Mouse (Mus musculus): ENCODE measurements around the gene Spty2d1. TPM values are rescaled to one million over a fixed set of nuclear protein-coding genes. Genes with fewer than 3 reads are reported as not detected.

The Spty2d1 gene
- polyA plus RNA-seq, 1 experiment from 2014 or later: 8.1 TPM

GRCm38 (mm10) chr7:46974648-46975047, 33.6 kb downstream of the Spty2d1 start:
- Histone ChIP-seq H3K9me3 (no peaks in the 10 kb centered on the region), H3K9ac (no peak overlapping the region), H3K36me3 (replicated peaks) (no peaks in the 10 kb centered on the region), H3K27ac (no peak overlapping the region), H3K4me1 (no peaks in the 10 kb centered on the region), H3K27me3 (replicated peaks) (no peaks in the 10 kb centered on the region), H3K4me2 (no peak overlapping the region), H3K4me3 (no peak overlapping the region)
- WGBS: 96% methylated on average over 4 of the region's 4 CpGs
- ATAC-seq (replicated peaks): no peak

- H3K36me3 ChIP-seq (replicated peaks): no peaks in the 10 kb centered on the region
- H3K27ac ChIP-seq: no peak overlapping the region
- no peak overlapping the region for H3K4me3 ChIP-seq
- H3K27me3 ChIP-seq (replicated peaks): no peaks in the 10 kb centered on the region
- no peak overlapping the region for H3K4me2 ChIP-seq
- 93% methylated on average over 4 of the region's 4 CpGs for WGBS
- no peaks in the 10 kb centered on the region for H3K9me3 ChIP-seq
- no peaks in the 10 kb centered on the region for H3K4me1 ChIP-seq
- no peak overlapping the region for H3K9ac ChIP-seq
- ATAC-seq (replicated peaks): no peak
Observed at GRCm38 (mm10) chr7:46969898-46970297, 38.3 kb downstream of the Spty2d1 start.

- Histone ChIP-seq H3K4me3 (no peak overlapping the region), H3K9me3 (no peaks in the 10 kb centered on the region), H3K4me1 (0 out of 2 replicates have a peak, but pooled peaks cover 2% of the 10 kb centered on the region), H3K36me3 (replicated peaks) (no peaks in the 10 kb centered on the region), H3K27me3 (replicated peaks) (no peaks in the 10 kb centered on the region), H3K4me2 (no peak overlapping the region), H3K27ac (no peak overlapping the region), H3K9ac (no peak overlapping the region)
- ATAC-seq (replicated peaks): no peak
- 91% methylated on average over 7 of the region's 7 CpGs for WGBS
Observed at GRCm38 (mm10) chr7:46964070-46964469, 44.1 kb downstream of the Spty2d1 start.

DNA sequence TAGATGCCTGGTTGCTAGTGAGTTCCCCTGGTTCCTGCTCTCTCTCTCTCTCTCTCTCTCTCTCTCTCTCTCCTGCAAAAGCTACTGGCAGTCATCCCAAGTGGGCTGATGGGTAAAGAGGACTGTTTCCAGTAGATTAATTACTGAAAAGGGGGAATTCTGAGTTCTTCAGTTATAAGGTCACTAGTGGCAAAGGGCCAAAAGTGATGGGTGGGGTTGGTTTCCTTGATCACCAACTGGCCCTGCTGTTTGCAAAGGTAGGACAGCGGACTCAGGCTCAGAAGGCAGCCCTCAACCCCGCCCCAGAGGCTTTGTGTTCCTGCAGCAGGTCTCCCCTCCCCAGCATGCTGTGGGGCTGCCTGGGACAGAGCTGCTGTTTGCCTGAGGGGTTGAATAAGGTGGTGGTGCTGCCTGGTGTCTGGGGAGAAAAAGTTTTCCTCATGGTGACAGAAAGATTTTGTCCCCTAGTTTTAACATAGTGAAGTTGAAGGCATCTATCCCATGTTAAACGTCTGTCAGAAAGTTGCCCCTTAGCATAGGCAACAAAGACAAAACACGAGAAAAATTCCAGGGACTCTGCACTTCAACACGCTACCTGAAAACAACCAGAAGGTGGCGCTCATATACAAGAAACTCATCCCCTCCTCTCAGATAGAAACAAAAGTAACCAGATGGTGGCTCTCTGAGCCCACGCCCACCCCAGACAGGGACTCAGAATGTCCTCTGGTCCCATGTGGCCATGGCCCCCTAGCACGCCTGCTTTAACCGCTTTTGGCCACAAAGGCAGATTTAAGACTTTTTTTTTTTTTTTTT, 45.2 kb downstream of the Spty2d1 start:
- no peak overlapping the region for H3K9ac ChIP-seq
- H3K36me3 ChIP-seq (replicated peaks): no peaks in the 10 kb centered on the region
- 0 out of 2 replicates have a peak overlapping the region, but pooled peaks have one; percentile 34 for H3K27ac ChIP-seq
- no peaks in the 10 kb centered on the region for H3K27me3 ChIP-seq (replicated peaks)
- H3K4me2 ChIP-seq: peak overlapping the region; percentile 13
- H3K4me1 ChIP-seq: peaks cover 6% of the 10 kb centered on the region
- WGBS: 0% methylated on average over 9 of the region's 9 CpGs
- no peaks in the 10 kb centered on the region for H3K9me3 ChIP-seq
- ATAC-seq (replicated peaks): peak; percentile 63
- H3K4me3 ChIP-seq: no peak overlapping the region

DNA sequence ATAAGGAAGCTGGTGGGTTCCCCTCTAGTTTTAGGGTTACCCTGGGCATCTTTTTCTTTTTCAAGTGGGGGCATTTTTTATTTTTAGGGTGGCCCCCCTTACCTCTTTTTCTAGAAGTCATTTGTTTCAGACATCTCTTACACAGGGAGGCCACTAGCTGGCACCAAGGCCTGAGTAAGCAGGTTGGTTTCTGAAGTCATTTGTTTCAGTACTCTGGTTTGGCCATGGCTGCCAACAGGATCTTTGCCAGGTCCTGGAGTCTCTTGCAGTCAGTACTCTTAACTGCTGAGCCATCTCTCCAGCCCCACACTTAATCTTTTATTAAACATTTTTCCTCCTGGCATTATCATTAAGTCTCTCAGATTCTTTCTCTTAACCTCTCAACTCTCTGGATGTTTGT, 46.1 kb downstream of the Spty2d1 start:
- H3K4me3 ChIP-seq: no peak overlapping the region
- no peak overlapping the region for H3K27ac ChIP-seq
- no peaks in the 10 kb centered on the region for H3K36me3 ChIP-seq (replicated peaks)
- H3K4me2 ChIP-seq: no peak overlapping the region
- no peak overlapping the region for H3K9ac ChIP-seq
- H3K9me3 ChIP-seq: no peaks in the 10 kb centered on the region
- H3K27me3 ChIP-seq (replicated peaks): no peaks in the 10 kb centered on the region
- no peak for ATAC-seq (replicated peaks)
- peaks cover 15% of the 10 kb centered on the region for H3K4me1 ChIP-seq

- ATAC-seq (replicated peaks): no peak
- Histone ChIP-seq H3K27ac (no peak overlapping the region), H3K9me3 (no peaks in the 10 kb centered on the region), H3K9ac (no peak overlapping the region), H3K36me3 (replicated peaks) (no peaks in the 10 kb centered on the region), H3K4me2 (no peak overlapping the region), H3K4me1 (peaks cover 16% of the 10 kb centered on the region), H3K4me3 (no peak overlapping the region), H3K27me3 (replicated peaks) (no peaks in the 10 kb centered on the region)
- WGBS: 65% methylated on average over 3 of the region's 3 CpGs
Observed at GRCm38 (mm10) chr7:46960991-46961390, 47.2 kb downstream of the Spty2d1 start.

- 16% methylated on average over 9 of the region's 9 CpGs for WGBS
- Histone ChIP-seq H3K4me3 (peak overlapping the region; percentile 68), H3K36me3 (replicated peaks) (peaks cover 9% of the 10 kb centered on the region), H3K27ac (0 out of 2 replicates have a peak overlapping the region, but pooled peaks have one; percentile 21), H3K4me2 (peak overlapping the region; percentile 86), H3K27me3 (replicated peaks) (no peaks in the 10 kb centered on the region), H3K9ac (peak overlapping the region; percentile 72), H3K4me1 (peaks cover 16% of the 10 kb centered on the region), H3K9me3 (no peaks in the 10 kb centered on the region)
- peak; percentile 65 for ATAC-seq (replicated peaks)
Observed at GRCm38 (mm10) chr7:46958853-46959252, 49.4 kb downstream of the Spty2d1 start.

DNA sequence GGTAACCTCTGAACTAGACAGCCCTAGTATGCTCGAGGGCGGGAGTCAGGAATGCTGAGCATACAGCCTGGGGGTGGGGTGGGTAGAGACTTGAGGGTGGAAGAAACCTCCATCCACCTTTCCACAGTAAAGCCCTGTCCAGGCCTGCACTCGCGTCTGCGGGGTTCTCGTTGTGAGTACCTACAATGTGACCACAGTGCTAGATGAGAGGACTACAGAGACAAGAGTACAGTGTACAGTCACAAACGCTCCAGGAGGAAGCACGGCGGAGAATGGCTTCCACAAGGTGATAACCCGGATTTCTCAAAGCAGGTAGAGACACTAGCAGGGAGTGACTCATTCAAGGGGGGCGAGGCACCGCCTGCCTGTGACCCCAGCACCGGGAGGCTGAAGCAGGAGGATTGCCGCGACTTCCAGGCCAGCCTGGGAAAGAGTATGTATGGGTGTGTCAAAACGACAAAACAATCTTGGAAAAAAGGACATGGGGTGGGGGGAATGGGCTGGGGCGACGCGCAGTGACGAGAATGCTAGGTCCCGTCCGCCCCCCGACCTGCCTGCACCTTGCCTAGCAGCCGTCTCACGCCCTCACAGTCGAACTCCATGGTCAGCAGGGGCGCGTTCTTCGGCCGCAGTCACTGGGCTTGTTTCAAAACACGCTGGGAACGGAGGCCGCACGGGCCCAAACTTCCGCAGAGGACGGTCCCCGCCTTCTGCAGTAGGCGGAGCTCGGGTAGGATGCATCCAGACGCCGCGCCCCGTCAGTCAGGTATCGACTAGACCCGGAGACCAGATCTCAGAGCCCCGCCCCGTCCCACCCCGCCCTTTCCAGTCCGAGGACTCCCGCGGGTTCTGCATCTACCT, 50.1 kb downstream of the Spty2d1 start, which contains the start of gene Uevld:
Uevld (minus strand) TSS at position 697 of the 861 bp plus-strand sequence.
- no peaks in the 10 kb centered on the region for H3K9me3 ChIP-seq
- peaks cover 11% of the 10 kb centered on the region for H3K36me3 ChIP-seq (replicated peaks)
- 0 out of 2 replicates have a peak within 1 kb of the TSS, but pooled peaks have one; percentile 21 for H3K27ac ChIP-seq
- peak within 1 kb of the TSS; percentile 72 for H3K9ac ChIP-seq
- H3K4me3 ChIP-seq: peak within 1 kb of the TSS; percentile 68
- H3K27me3 ChIP-seq (replicated peaks): no peaks in the 10 kb centered on the region
- H3K4me1 ChIP-seq: peaks cover 14% of the 10 kb centered on the region
- H3K4me2 ChIP-seq: peak within 1 kb of the TSS; percentile 86
- WGBS: under 1% methylated on average over 51 of the region's 51 CpGs
- ATAC-seq (replicated peaks): peak; percentile 95

Other genes with a start within 250 kb of the Spty2d1 start
- gene Hps5, start 212.3 kb downstream of the Spty2d1 start, polyA plus RNA-seq (2015; fragmentation: Nextera tagmentation; extraction: Ambion mirVana): 13.0 and 13.7 TPM in 2 replicates
- gene Gtf2h1, start 212.3 kb downstream of the Spty2d1 start, polyA plus RNA-seq (2015; fragmentation: Nextera tagmentation; extraction: Ambion mirVana): 41.2 and 44.6 TPM in 2 replicates
- gene Ldha, start 166.9 kb downstream of the Spty2d1 start, polyA plus RNA-seq (2015; fragmentation: Nextera tagmentation; extraction: Ambion mirVana): 522 and 586 TPM in 2 replicates
- gene Ldhc, start 147.2 kb downstream of the Spty2d1 start, polyA plus RNA-seq (2015; fragmentation: Nextera tagmentation; extraction: Ambion mirVana): 0.15 TPM in 1 of 2 replicates, not detected in the other
- gene Tsg101, start 88.4 kb downstream of the Spty2d1 start, polyA plus RNA-seq (2015; fragmentation: Nextera tagmentation; extraction: Ambion mirVana): 370 and 380 TPM in 2 replicates
- 5.4 and 6.5 TPM in 2 replicates for gene Uevld, start 49.9 kb downstream of the Spty2d1 start, polyA plus RNA-seq (2015; fragmentation: Nextera tagmentation; extraction: Ambion mirVana)
- not detected in 2 replicates for gene Gm9999, start 24.8 kb downstream of the Spty2d1 start, polyA plus RNA-seq (2015; fragmentation: Nextera tagmentation; extraction: Ambion mirVana)
- gene Tmem86a, start 42.2 kb upstream of the Spty2d1 start, polyA plus RNA-seq (2015; fragmentation: Nextera tagmentation; extraction: Ambion mirVana): 28.3 and 29.3 TPM in 2 replicates
- gene Ptpn5, start 125.3 kb upstream of the Spty2d1 start, polyA plus RNA-seq (2015; fragmentation: Nextera tagmentation; extraction: Ambion mirVana): 178 and 184 TPM in 2 replicates
- gene Mrgpra6, start 196.5 kb upstream of the Spty2d1 start, polyA plus RNA-seq (2015; fragmentation: Nextera tagmentation; extraction: Ambion mirVana): not detected in 2 replicates
- gene Mrgpra9, start 244.4 kb upstream of the Spty2d1 start, polyA plus RNA-seq (2015; fragmentation: Nextera tagmentation; extraction: Ambion mirVana): not detected in 2 replicates